Mouse (Mus musculus) thymus, adult 2 months (tissue): ENCODE results near the gene Ppm1h. TPM values are rescaled to one million over a fixed set of nuclear protein-coding genes. Genes with fewer than 3 reads are reported as not detected.

Experiments used
- DNase-seq: peaks from one replicate; pipeline ENCODE4 v3.0.0; 2021
- H3K27ac ChIP-seq: fragments of 200-500 bp; 2 replicates; pipeline ENCODE4 v1.5.1; 2012; ENCODE audit warnings: low read length, control low read depth; ENCODE audit not compliant: control insufficient read depth, insufficient read depth
- H3K27me3 ChIP-seq: fragments of 200-500 bp; 2 replicates; pipeline ENCODE4 v1.6.1; 2012; ENCODE audit warnings: mild to moderate bottlenecking, low read length, moderate library complexity, mixed read lengths; ENCODE audit not compliant: control insufficient read depth, insufficient read depth
- H3K36me3 ChIP-seq: fragments of 200-500 bp; 2 replicates; pipeline ENCODE4 v1.6.1; 2012; ENCODE audit warnings: mild to moderate bottlenecking, low read length, moderate library complexity; ENCODE audit not compliant: control insufficient read depth, insufficient read depth
- H3K4me1 ChIP-seq: fragments of 200-500 bp; replicated peaks from 2 replicates; pipeline ENCODE4 v1.6.1; 2012; ENCODE audit warnings: low read length; ENCODE audit not compliant: control insufficient read depth, insufficient read depth
- H3K4me3 ChIP-seq: fragments of 200-500 bp; 2 replicates; pipeline ENCODE4 v1.5.1; 2012; ENCODE audit warnings: mild to moderate bottlenecking, low read length, control low read depth, moderate library complexity; ENCODE audit not compliant: control insufficient read depth, insufficient read depth
- CTCF ChIP-seq: fragments of 200-500 bp; IDR thresholded peaks from 2 replicates; pipeline ENCODE4 v1.5.1; 2012; ENCODE audit warnings: mild to moderate bottlenecking, control low read depth, low read length, moderate library complexity, borderline replicate concordance; ENCODE audit not compliant: control insufficient read depth, poor library complexity, insufficient read depth; ENCODE audit errors: extremely low read depth
- POLR2A ChIP-seq: fragments of 200-500 bp; IDR thresholded peaks from 2 replicates; pipeline ENCODE4 v1.6.1; 2012; ENCODE audit warnings: mild to moderate bottlenecking, low read length, control low read depth, moderate library complexity; ENCODE audit not compliant: control insufficient read depth, poor library complexity, insufficient read depth; ENCODE audit errors: extremely low read depth
- WGBS: fragments of 180-500 bp; shearing (Covaris S2); methylation state at CpG from one replicate; pipeline ENCODE4 v1.1.7; 2018; 5-methylcytosine and 5-hydroxymethylcytosine counted together
- polyA plus RNA-seq: library from polyadenylated mRNA; depleted of rRNA; stranded (reverse); fragments of >200 nt; gene quantifications from 2 replicates; pipeline ENCODE4 v1.2.3, GENCODE M21; 2012

The Ppm1h gene
- polyA plus RNA-seq, 1 experiment: 61.7 TPM

- no peaks in the 10 kb centered on the region for H3K36me3 ChIP-seq
- WGBS: 77% methylated on average over 11 of the region's 11 CpGs
- DNase-seq: no peak
- no peak overlapping the region for H3K4me3 ChIP-seq
- H3K4me1 ChIP-seq: peaks cover 31% of the 10 kb centered on the region
- no peak overlapping the region for H3K27ac ChIP-seq
- no peaks in the 10 kb centered on the region for H3K27me3 ChIP-seq
- TF ChIP-seq CTCF (no peak), POLR2A (no peak)
These were observed 68.8 kb downstream of the Ppm1h start for GRCm38 (mm10) chr10:122747151-122747925.

GRCm38 (mm10) chr10:122748361-122748951 is 69.9 kb downstream of the Ppm1h start:
- 67% methylated on average over 4 of the region's 4 CpGs for WGBS

DNA sequence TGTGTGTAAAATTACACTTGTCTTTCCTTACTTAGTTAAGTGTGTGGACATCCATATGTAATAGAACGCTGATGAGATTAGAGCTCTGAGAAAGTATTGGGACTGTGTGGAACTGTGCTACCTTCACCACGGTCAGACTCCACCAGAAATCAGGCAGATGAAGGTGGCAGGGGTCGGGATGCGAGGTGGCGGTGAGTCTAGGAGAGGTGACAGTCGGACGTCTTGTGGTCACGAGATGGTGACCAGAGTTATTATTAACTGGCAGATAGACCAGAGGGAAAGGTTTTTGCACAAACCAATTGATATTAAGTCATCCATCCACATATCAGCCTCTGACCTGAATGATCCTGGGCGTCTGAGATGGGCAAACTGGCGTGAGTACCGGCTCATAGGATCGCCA is 70.5 kb downstream of the Ppm1h start:
- WGBS: 97% methylated on average over 12 of the region's 12 CpGs
- peaks cover 38% of the 10 kb centered on the region for H3K4me1 ChIP-seq
- no peaks in the 10 kb centered on the region for H3K36me3 ChIP-seq
- TF ChIP-seq CTCF (no peak), POLR2A (no peak)
- DNase-seq: no peak
- no peak overlapping the region for H3K4me3 ChIP-seq
- no peaks in the 10 kb centered on the region for H3K27me3 ChIP-seq
- H3K27ac ChIP-seq: no peak overlapping the region

More at GRCm38 (mm10) chr10:122748361-122748951, 69.9 kb downstream of the Ppm1h start:
- no peak for TF ChIP-seq CTCF
- no peak for TF ChIP-seq POLR2A
- H3K27me3 ChIP-seq: no peaks in the 10 kb centered on the region
- DNase-seq: no peak
- H3K4me3 ChIP-seq: no peak overlapping the region
- peaks cover 33% of the 10 kb centered on the region for H3K4me1 ChIP-seq
- no peak overlapping the region for H3K27ac ChIP-seq
- no peaks in the 10 kb centered on the region for H3K36me3 ChIP-seq

GRCm38 (mm10) chr10:122749876-122750275 is 71.3 kb downstream of the Ppm1h start:
- Histone ChIP-seq H3K27me3 (no peaks in the 10 kb centered on the region), H3K27ac (no peak overlapping the region), H3K36me3 (no peaks in the 10 kb centered on the region), H3K4me3 (no peak overlapping the region), H3K4me1 (peaks cover 40% of the 10 kb centered on the region)
- TF ChIP-seq CTCF: no peak
- no peak for TF ChIP-seq POLR2A
- WGBS: 93% methylated on average over 7 of the region's 7 CpGs
- DNase-seq: no peak

GRCm38 (mm10) chr10:122752950-122753923 is 74.7 kb downstream of the Ppm1h start:
- no peak for TF ChIP-seq POLR2A
- no peak for TF ChIP-seq CTCF
- DNase-seq: no peak
- 87% methylated on average over 17 of the region's 17 CpGs for WGBS
- H3K4me3 ChIP-seq: no peak overlapping the region
- no peaks in the 10 kb centered on the region for H3K27me3 ChIP-seq
- peaks cover 43% of the 10 kb centered on the region for H3K4me1 ChIP-seq
- no peaks in the 10 kb centered on the region for H3K36me3 ChIP-seq
- H3K27ac ChIP-seq: no peak overlapping the region

DNA sequence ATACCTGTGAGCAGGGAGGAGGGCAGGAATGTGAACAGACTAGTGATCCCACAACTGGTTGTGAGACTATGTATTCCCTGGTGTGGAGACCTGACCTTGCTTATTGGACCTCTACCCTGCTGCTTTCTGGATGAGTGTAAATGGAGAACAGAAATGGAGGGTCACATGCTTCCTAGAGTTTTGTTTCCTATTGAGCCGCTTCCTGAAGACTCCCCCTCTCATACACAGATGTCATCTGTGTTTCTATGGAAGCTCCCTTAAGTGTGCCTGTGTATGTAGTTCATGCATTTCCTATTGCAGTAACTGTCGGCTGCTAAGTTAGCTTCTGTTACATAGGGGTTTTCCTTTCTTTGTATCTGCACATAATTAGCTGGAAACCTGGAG is 75.4 kb downstream of the Ppm1h start:
- Histone ChIP-seq H3K4me3 (no peak overlapping the region), H3K4me1 (peaks cover 39% of the 10 kb centered on the region), H3K27me3 (no peaks in the 10 kb centered on the region), H3K36me3 (no peaks in the 10 kb centered on the region), H3K27ac (no peak overlapping the region)
- 63% methylated on average over 2 of the region's 2 CpGs for WGBS
- DNase-seq: no peak
- TF ChIP-seq POLR2A (no peak), CTCF (no peak)
